Mouse (Mus musculus): ENCODE measurements at regions not wholly inside any gene's neighbourhood (a gene's known extent, or its start where the extent isn't known, plus 50 kb on each side); places are given as distances from the start of the nearest gene placed in this dataset.

DNA sequence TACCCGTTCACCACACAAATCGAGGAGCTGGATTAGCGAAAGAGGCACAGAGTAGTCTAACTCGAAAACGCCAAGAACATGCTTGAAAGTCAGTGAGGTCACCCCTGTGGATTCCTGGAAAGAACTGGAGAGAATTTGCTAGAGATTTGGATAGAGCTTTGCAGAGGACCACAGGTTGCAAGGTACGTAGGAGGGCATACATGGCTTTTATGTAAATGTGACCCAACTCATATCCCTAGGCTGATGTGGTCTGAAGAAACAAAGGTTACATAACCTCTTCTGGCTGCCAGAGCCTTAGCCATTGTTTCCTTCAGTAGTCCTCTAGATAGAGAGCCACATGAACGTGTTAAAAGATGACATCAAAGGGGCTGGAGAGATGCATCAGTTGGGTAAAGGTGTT lies 525.7 kb upstream of the Sox9 start:
- ATAC-seq, result no peak
- no peak overlapping the region for H3K4me3 ChIP-seq (ENCODE audit: low read length)
- H3K4me2 ChIP-seq (ENCODE audit: low read length), result no peak overlapping the region
- no peak overlapping the region for H3K27ac ChIP-seq (ENCODE audit: low read depth, low read length)
- 89% methylated on average over 7 of the region's 7 CpGs for WGBS
- H3K9me3 ChIP-seq (ENCODE audit: control insufficient read depth, low read length), result no peaks in the 10 kb centered on the region
- H3K36me3 ChIP-seq (ENCODE audit: control insufficient read depth, insufficient read depth, low read length), result no peaks in the 10 kb centered on the region
- H3K9ac ChIP-seq (ENCODE audit: low read depth, low read length), result no peak overlapping the region
- no peaks in the 10 kb centered on the region for H3K4me1 ChIP-seq (ENCODE audit: control insufficient read depth, insufficient read depth, low read depth, low read length)
- no peaks in the 10 kb centered on the region for H3K27me3 ChIP-seq (replicated peaks; ENCODE audit: control insufficient read depth, insufficient read depth, low read length)

DNA sequence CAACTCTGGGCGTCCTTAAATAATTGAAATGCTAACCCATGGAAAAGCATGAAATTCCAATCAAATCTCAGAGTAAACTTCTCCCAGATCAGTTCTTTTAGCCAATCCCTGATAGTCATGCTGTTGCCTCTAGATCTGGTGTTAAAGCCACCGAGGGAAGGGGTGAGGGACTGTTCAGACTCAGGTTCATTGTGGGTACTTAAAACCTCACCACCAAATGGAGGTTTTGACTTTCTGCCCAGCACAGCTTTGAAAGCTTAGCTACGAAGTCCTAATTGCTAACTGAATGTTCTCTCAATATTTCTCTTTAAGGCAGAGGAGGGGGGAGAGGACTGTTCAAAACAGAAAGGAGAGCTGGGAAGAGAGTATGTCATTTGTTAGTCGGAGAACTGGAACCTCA lies 517.9 kb upstream of the Sox9 start:
- H3K4me3 ChIP-seq (ENCODE audit: low read length), result no peak overlapping the region
- H3K4me1 ChIP-seq (ENCODE audit: control insufficient read depth, insufficient read depth, low read depth, low read length), result no peaks in the 10 kb centered on the region
- H3K27ac ChIP-seq (ENCODE audit: low read depth, low read length), result no peak overlapping the region
- H3K9me3 ChIP-seq (ENCODE audit: control insufficient read depth, low read length), result no peaks in the 10 kb centered on the region
- H3K9ac ChIP-seq (ENCODE audit: low read depth, low read length), result no peak overlapping the region
- no peaks in the 10 kb centered on the region for H3K27me3 ChIP-seq (replicated peaks; ENCODE audit: control insufficient read depth, insufficient read depth, low read length)
- H3K4me2 ChIP-seq (ENCODE audit: low read length), result no peak overlapping the region
- 79% methylated on average over 4 of the region's 4 CpGs for WGBS
- no peak for ATAC-seq
- H3K36me3 ChIP-seq (ENCODE audit: control insufficient read depth, insufficient read depth, low read length), result no peaks in the 10 kb centered on the region

DNA sequence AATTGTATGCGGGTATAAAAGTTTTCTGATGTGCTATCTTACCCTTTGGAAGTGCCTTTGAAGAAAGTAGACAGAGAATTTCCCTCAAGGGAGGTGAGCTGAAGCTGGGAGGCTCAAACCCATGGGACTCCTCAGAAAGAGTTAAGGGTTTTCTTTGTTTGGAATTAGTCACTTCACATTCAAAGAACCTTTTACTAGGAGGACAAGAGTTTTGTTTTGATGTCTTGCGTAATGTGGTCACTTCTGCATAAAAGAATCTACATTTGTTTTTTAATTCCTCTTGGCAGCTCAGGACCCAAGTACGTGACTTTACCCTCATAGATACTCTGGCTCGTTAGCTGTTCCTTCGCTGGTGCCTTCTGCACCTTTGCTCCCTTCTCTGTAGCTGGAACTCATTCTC lies 511.1 kb upstream of the Sox9 start:
- H3K36me3 ChIP-seq (ENCODE audit: control insufficient read depth, insufficient read depth, low read length), result no peaks in the 10 kb centered on the region
- H3K4me2 ChIP-seq (ENCODE audit: low read length), result no peak overlapping the region
- WGBS, result 90% methylated on average over 5 of the region's 5 CpGs
- no peak for ATAC-seq
- no peaks in the 10 kb centered on the region for H3K27me3 ChIP-seq (replicated peaks; ENCODE audit: control insufficient read depth, insufficient read depth, low read length)
- H3K9ac ChIP-seq (ENCODE audit: low read depth, low read length), result no peak overlapping the region
- H3K27ac ChIP-seq (ENCODE audit: low read depth, low read length), result no peak overlapping the region
- H3K4me1 ChIP-seq (ENCODE audit: control insufficient read depth, insufficient read depth, low read depth, low read length), result no peaks in the 10 kb centered on the region
- H3K9me3 ChIP-seq (ENCODE audit: control insufficient read depth, low read length), result no peaks in the 10 kb centered on the region
- H3K4me3 ChIP-seq (ENCODE audit: low read length), result no peak overlapping the region

DNA sequence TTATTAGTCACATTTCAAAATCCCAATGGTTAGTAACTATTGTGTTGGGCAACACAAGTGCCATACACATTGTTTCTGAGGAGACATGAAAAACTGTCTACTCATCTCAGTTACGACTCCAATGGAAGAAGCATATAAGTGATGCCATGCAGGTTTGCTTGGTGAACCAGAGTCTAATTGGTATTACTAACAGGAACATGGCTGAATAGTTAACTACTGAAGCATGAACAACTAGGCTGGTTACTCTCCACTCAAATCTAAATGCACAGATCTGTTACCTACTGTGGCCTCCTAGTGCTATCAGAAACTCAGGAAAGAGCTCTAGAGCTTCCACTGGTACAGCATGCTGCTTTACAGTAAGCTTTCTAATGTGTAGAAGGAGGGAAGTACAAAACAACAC lies 503.5 kb upstream of the Sox9 start:
- H3K9me3 ChIP-seq (ENCODE audit: control insufficient read depth, low read length), result no peaks in the 10 kb centered on the region
- no peak overlapping the region for H3K4me3 ChIP-seq (ENCODE audit: low read length)
- H3K9ac ChIP-seq (ENCODE audit: low read depth, low read length), result no peak overlapping the region
- no peak for ATAC-seq
- no peaks in the 10 kb centered on the region for H3K36me3 ChIP-seq (ENCODE audit: control insufficient read depth, insufficient read depth, low read length)
- no peak overlapping the region for H3K27ac ChIP-seq (ENCODE audit: low read depth, low read length)
- no peaks in the 10 kb centered on the region for H3K4me1 ChIP-seq (ENCODE audit: control insufficient read depth, insufficient read depth, low read depth, low read length)
- WGBS, result 69% methylated on average over 1 of the region's 1 CpGs
- H3K27me3 ChIP-seq (replicated peaks; ENCODE audit: control insufficient read depth, insufficient read depth, low read length), result no peaks in the 10 kb centered on the region
- H3K4me2 ChIP-seq (ENCODE audit: low read length), result no peak overlapping the region

DNA sequence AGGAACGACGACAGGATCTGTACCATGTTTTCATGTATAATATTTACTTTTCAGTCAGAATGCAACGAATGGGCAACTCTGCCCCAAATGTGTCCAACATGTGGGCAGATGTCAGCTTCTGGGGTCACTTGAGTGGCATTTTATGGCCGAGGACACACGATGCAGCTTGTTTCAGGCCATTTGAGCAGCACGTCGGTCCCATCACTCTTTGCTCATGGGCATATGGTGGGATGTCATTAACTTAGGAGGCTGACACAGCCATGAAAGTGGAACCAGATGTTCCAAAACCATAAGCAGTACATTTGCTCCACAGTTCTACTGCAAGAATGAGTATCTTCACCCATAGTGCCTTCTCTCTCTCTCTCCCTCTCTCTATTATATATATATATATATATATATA lies 499.1 kb upstream of the Sox9 start:
- no peak overlapping the region for H3K4me3 ChIP-seq (ENCODE audit: low read length)
- no peaks in the 10 kb centered on the region for H3K27me3 ChIP-seq (replicated peaks; ENCODE audit: control insufficient read depth, insufficient read depth, low read length)
- no peaks in the 10 kb centered on the region for H3K36me3 ChIP-seq (ENCODE audit: control insufficient read depth, insufficient read depth, low read length)
- H3K9ac ChIP-seq (ENCODE audit: low read depth, low read length), result no peak overlapping the region
- H3K27ac ChIP-seq (ENCODE audit: low read depth, low read length), result no peak overlapping the region
- no peaks in the 10 kb centered on the region for H3K4me1 ChIP-seq (ENCODE audit: control insufficient read depth, insufficient read depth, low read depth, low read length)
- no peak overlapping the region for H3K4me2 ChIP-seq (ENCODE audit: low read length)
- ATAC-seq, result no peak
- 82% methylated on average over 7 of the region's 7 CpGs for WGBS
- H3K9me3 ChIP-seq (ENCODE audit: control insufficient read depth, low read length), result no peaks in the 10 kb centered on the region

DNA sequence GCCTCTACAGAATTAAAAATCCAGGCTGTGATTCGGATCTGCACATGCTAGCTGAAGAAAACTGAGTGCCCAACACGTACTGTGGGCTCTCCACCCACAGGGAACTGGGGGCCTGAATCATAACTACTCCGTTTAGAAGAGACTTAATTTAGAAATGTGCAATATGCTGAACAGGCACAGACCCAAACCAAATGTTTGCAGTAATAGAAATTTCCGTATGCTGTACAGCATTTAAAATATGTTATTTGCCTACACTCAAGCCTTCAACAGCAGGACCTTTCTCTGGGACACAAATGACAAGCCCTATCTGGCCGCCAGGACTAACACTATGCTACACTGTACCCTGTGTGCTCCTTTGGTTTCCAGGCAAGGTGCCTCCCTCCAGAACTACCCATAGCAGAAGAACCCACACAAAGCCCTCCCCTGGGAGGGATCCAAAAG lies 483.1 kb upstream of the Sox9 start:
- H3K36me3 ChIP-seq (ENCODE audit: control insufficient read depth, insufficient read depth, low read length), result no peaks in the 10 kb centered on the region
- WGBS, result 81% methylated on average over 5 of the region's 5 CpGs
- H3K9ac ChIP-seq (ENCODE audit: low read depth, low read length), result no peak overlapping the region
- ATAC-seq, result no peak
- no peak overlapping the region for H3K4me2 ChIP-seq (ENCODE audit: low read length)
- no peak overlapping the region for H3K4me3 ChIP-seq (ENCODE audit: low read length)
- H3K9me3 ChIP-seq (ENCODE audit: control insufficient read depth, low read length), result no peaks in the 10 kb centered on the region
- H3K4me1 ChIP-seq (ENCODE audit: control insufficient read depth, insufficient read depth, low read depth, low read length), result no peaks in the 10 kb centered on the region
- H3K27me3 ChIP-seq (replicated peaks; ENCODE audit: control insufficient read depth, insufficient read depth, low read length), result no peaks in the 10 kb centered on the region
- H3K27ac ChIP-seq (ENCODE audit: low read depth, low read length), result no peak overlapping the region

DNA sequence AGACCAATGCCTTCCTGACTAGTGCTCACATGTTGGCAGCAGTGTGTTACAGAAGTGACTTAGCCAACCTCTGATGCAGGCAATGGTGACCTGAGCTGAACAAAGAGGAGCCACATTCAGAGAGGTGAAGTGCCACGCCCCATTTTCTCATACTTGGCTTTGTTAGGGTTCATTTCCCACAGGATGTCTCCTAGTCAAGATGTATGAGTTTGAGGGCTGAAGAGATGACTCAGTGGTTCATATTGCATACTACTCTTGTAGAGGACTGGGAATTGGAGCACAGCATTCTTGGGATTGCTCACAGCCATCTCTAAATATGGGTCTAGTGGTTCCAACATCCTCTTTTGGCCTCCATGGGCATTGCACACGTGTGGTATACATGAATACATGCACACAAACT lies 478.9 kb upstream of the Sox9 start:
- H3K4me1 ChIP-seq (ENCODE audit: control insufficient read depth, insufficient read depth, low read depth, low read length), result no peaks in the 10 kb centered on the region
- no peak overlapping the region for H3K9ac ChIP-seq (ENCODE audit: low read depth, low read length)
- H3K4me3 ChIP-seq (ENCODE audit: low read length), result no peak overlapping the region
- no peak overlapping the region for H3K4me2 ChIP-seq (ENCODE audit: low read length)
- no peaks in the 10 kb centered on the region for H3K9me3 ChIP-seq (ENCODE audit: control insufficient read depth, low read length)
- ATAC-seq, result no peak
- WGBS, result 72% methylated on average over 2 of the region's 2 CpGs
- no peak overlapping the region for H3K27ac ChIP-seq (ENCODE audit: low read depth, low read length)
- H3K36me3 ChIP-seq (ENCODE audit: control insufficient read depth, insufficient read depth, low read length), result no peaks in the 10 kb centered on the region
- H3K27me3 ChIP-seq (replicated peaks; ENCODE audit: control insufficient read depth, insufficient read depth, low read length), result no peaks in the 10 kb centered on the region

DNA sequence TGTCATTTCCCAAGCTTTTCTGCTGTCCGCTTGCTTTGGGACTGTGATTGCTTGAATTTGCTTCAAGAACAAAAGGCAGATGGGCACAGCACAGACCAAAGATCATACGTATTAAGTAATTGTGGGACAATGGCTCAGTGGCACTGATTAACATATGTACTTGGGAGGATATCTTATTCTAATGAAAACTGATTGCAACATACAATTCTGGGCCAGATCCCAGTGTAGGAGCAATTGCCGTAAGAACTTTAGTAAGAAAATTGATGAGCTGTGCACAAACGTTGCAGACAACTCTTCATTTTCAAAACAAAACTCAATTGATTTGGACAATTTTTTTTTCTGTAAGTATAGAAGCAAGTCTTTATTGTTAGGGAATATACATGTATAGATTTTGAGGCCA lies 456.2 kb upstream of the Sox9 start:
- no peaks in the 10 kb centered on the region for H3K9me3 ChIP-seq (ENCODE audit: control insufficient read depth, low read length)
- no peak overlapping the region for H3K4me2 ChIP-seq (ENCODE audit: low read length)
- H3K4me1 ChIP-seq (ENCODE audit: control insufficient read depth, insufficient read depth, low read depth, low read length), result no peaks in the 10 kb centered on the region
- H3K27me3 ChIP-seq (replicated peaks; ENCODE audit: control insufficient read depth, insufficient read depth, low read length), result no peaks in the 10 kb centered on the region
- H3K4me3 ChIP-seq (ENCODE audit: low read length), result no peak overlapping the region
- H3K27ac ChIP-seq (ENCODE audit: low read depth, low read length), result no peak overlapping the region
- no peak overlapping the region for H3K9ac ChIP-seq (ENCODE audit: low read depth, low read length)
- no peak for ATAC-seq
- H3K36me3 ChIP-seq (ENCODE audit: control insufficient read depth, insufficient read depth, low read length), result no peaks in the 10 kb centered on the region
- WGBS, result 86% methylated on average over 4 of the region's 4 CpGs

DNA sequence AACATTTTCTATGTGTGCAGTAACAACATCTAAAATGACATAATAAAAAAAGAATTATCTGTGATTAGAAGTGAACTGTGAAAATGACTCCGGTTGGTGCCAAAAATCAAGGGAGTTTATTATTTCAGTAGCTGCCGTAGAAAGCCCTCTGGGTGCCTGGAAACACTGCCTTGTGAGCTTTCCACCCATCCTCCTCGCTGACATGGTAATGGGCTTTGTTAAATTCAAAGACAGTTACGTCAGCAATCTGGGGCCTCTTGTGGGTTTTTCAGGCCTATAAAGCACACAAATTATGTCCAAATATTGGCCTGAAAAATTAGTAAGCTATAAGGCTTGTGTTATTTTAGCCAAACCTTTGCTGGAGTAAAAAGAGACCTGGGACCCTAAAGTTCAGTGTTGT lies 454.4 kb upstream of the Sox9 start:
- Histone ChIP-seq H3K4me3 (ENCODE audit: low read length) (no peak overlapping the region), H3K9ac (ENCODE audit: low read depth, low read length) (no peak overlapping the region), H3K27ac (ENCODE audit: low read depth, low read length) (no peak overlapping the region), H3K36me3 (ENCODE audit: control insufficient read depth, insufficient read depth, low read length) (no peaks in the 10 kb centered on the region), H3K4me1 (ENCODE audit: control insufficient read depth, insufficient read depth, low read depth, low read length) (no peaks in the 10 kb centered on the region), H3K4me2 (ENCODE audit: low read length) (no peak overlapping the region), H3K27me3 (replicated peaks; ENCODE audit: control insufficient read depth, insufficient read depth, low read length) (no peaks in the 10 kb centered on the region), H3K9me3 (ENCODE audit: control insufficient read depth, low read length) (no peaks in the 10 kb centered on the region)
- ATAC-seq, result no peak
- WGBS, result 24% methylated on average over 4 of the region's 4 CpGs

DNA sequence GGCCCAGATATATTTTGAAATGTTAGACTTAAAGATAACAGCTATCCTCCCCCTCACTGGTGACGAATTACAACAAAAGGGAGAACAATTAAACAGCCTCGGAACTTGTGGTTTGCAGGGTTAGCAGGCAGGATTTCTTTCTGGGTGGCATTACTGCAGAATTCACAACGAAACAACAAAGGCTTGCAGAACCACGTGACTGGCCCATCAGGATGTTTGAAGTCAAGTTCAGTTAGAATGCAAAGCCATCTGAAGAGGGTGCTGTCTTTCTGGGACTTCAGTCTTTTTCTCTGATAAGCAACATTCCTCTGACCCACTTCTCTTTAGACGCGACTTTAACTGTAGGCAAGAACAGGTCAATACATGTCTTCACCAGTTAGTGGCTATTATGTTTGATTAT lies 436.9 kb upstream of the Sox9 start:
- Histone ChIP-seq H3K27me3 (replicated peaks; ENCODE audit: control insufficient read depth, insufficient read depth, low read length) (no peaks in the 10 kb centered on the region), H3K36me3 (ENCODE audit: control insufficient read depth, insufficient read depth, low read length) (no peaks in the 10 kb centered on the region), H3K9ac (ENCODE audit: low read depth, low read length) (no peak overlapping the region), H3K4me1 (ENCODE audit: control insufficient read depth, insufficient read depth, low read depth, low read length) (no peaks in the 10 kb centered on the region), H3K9me3 (ENCODE audit: control insufficient read depth, low read length) (no peaks in the 10 kb centered on the region), H3K27ac (ENCODE audit: low read depth, low read length) (no peak overlapping the region), H3K4me2 (ENCODE audit: low read length) (no peak overlapping the region), H3K4me3 (ENCODE audit: low read length) (no peak overlapping the region)
- 62% methylated on average over 6 of the region's 6 CpGs for WGBS
- no peak for ATAC-seq

All from hindbrain, embryonic 16.5 days (tissue).